Mouse (Mus musculus) forebrain, embryonic 14.5 days (tissue): ENCODE measurements around the gene Mov10l1. TPM values are rescaled to one million over a fixed set of nuclear protein-coding genes. Genes with fewer than 3 reads are reported as not detected.

Source experiments
- ATAC-seq: fragments of 200-750 bp; cut with Nextera tagmentation; 2 replicates; pipeline ENCODE4 v1.8.0; 2017; ENCODE audit warnings: mild to moderate bottlenecking, moderate library complexity
- DNase-seq: peaks from one replicate; pipeline ENCODE4 v3.0.0-alpha.2; 2015; ENCODE audit warnings: low spot score
- H3K27ac ChIP-seq: fragments of 300-500 bp; sonication (generic); 2 replicates; pipeline ENCODE4 v1.5.1; 2014; ENCODE audit warnings: low read depth, mild to moderate bottlenecking, control low read depth, low read length, moderate library complexity
- H3K27me3 ChIP-seq: fragments of 300-500 bp; sonication (generic); replicated peaks from 2 replicates; pipeline ENCODE4 v1.6.1; 2014; ENCODE audit warnings: low read length, control low read depth, mixed read lengths; ENCODE audit not compliant: control insufficient read depth, insufficient read depth
- H3K36me3 ChIP-seq: fragments of 300-500 bp; sonication (generic); 2 replicates; pipeline ENCODE4 v1.6.1; 2014; ENCODE audit warnings: low read length, control low read depth; ENCODE audit not compliant: control insufficient read depth, insufficient read depth
- H3K4me1 ChIP-seq: fragments of 300-500 bp; sonication (generic); 2 replicates; pipeline ENCODE4 v1.6.1; 2014; ENCODE audit warnings: antibody characterized with exemption, low read length, control low read depth; ENCODE audit not compliant: control insufficient read depth, insufficient read depth
- H3K4me2 ChIP-seq: fragments of 300-500 bp; sonication (generic); 2 replicates; pipeline ENCODE4 v1.6.1; 2014; ENCODE audit warnings: mild to moderate bottlenecking, control low read depth, low read length
- H3K4me3 ChIP-seq: fragments of 300-500 bp; sonication (generic); 2 replicates; pipeline ENCODE4 v1.5.1; 2014; ENCODE audit warnings: low read depth, low read length, control low read depth
- H3K9ac ChIP-seq: fragments of 300-500 bp; sonication (generic); 2 replicates; pipeline ENCODE4 v1.6.1; 2014; ENCODE audit warnings: mild to moderate bottlenecking, low read length, control low read depth, moderate library complexity
- H3K9me3 ChIP-seq: fragments of 300-500 bp; sonication (generic); replicated peaks from 2 replicates; pipeline ENCODE4 v1.6.1; 2016; ENCODE audit warnings: low read length, control low read depth, mixed read lengths; ENCODE audit not compliant: control insufficient read depth
- WGBS: fragments of 180-500 bp; shearing (Covaris S2); extraction: QIAGEN DNeasy Blood & Tissue Kit; methylation state at CpG from one replicate; pipeline ENCODE4 v1.1.7; 2014; 5-methylcytosine and 5-hydroxymethylcytosine counted together
- polyA plus RNA-seq: library from polyadenylated mRNA; unstranded; fragments of >200 nt; fragmentation: Nextera tagmentation; extraction: Ambion mirVana; gene quantifications from 2 replicates; pipeline ENCODE4 v1.2.1, GENCODE M21; 2014

Mov10l1 gene
- polyA plus RNA-seq, 1 experiment from 2014 or later: not detected

- ATAC-seq (no peak), DNase-seq (no peak)
- no peaks in the 10 kb centered on the region for H3K36me3 ChIP-seq
- WGBS: 78% methylated on average over 8 of the region's 8 CpGs
- no peaks in the 10 kb centered on the region for H3K27me3 ChIP-seq
- H3K4me2 ChIP-seq: no peak overlapping the region
- no peak overlapping the region for H3K27ac ChIP-seq
- H3K4me3 ChIP-seq: no peak overlapping the region
- H3K9me3 ChIP-seq: no peaks in the 10 kb centered on the region
- no peak overlapping the region for H3K9ac ChIP-seq
- H3K4me1 ChIP-seq: no peaks in the 10 kb centered on the region
Observed at GRCm38 (mm10) chr15:88998636-88999035, 15.9 kb downstream of the Mov10l1 start.

DNA sequence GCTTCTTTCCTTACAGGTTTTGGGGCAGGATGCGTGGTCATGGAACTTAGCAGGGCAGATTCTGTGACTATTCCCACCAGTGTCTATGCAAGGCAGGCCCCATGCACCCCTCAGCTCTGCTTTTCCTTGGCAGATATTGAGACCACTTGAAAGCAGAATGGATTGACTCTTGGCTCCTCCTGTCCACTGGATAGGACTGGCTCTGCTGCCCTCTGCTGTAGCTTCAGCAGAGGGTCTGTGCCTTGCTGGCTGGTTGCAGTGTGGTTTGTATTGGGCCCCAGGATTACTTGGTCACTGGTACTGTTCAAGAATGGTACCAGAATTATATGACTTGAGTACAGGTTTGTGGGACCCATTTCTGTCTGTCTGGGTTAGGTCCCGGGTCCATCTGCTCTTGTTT, 16.4 kb downstream of the Mov10l1 start:
- ATAC-seq (no peak), DNase-seq (peak; percentile 22)
- H3K9me3 ChIP-seq: no peaks in the 10 kb centered on the region
- H3K27ac ChIP-seq: no peak overlapping the region
- WGBS: 79% methylated on average over 2 of the region's 2 CpGs
- no peak overlapping the region for H3K4me3 ChIP-seq
- no peaks in the 10 kb centered on the region for H3K4me1 ChIP-seq
- H3K9ac ChIP-seq: no peak overlapping the region
- no peaks in the 10 kb centered on the region for H3K36me3 ChIP-seq
- no peaks in the 10 kb centered on the region for H3K27me3 ChIP-seq
- no peak overlapping the region for H3K4me2 ChIP-seq

- DNase-seq (no peak), ATAC-seq (no peak)
- H3K27ac ChIP-seq: no peak overlapping the region
- no peaks in the 10 kb centered on the region for H3K27me3 ChIP-seq
- 74% methylated on average over 2 of the region's 2 CpGs for WGBS
- no peaks in the 10 kb centered on the region for H3K36me3 ChIP-seq
- no peak overlapping the region for H3K4me3 ChIP-seq
- H3K9me3 ChIP-seq: no peaks in the 10 kb centered on the region
- no peak overlapping the region for H3K9ac ChIP-seq
- H3K4me2 ChIP-seq: no peak overlapping the region
- H3K4me1 ChIP-seq: no peaks in the 10 kb centered on the region
Observed at GRCm38 (mm10) chr15:89000367-89000766, 17.7 kb downstream of the Mov10l1 start.

DNA sequence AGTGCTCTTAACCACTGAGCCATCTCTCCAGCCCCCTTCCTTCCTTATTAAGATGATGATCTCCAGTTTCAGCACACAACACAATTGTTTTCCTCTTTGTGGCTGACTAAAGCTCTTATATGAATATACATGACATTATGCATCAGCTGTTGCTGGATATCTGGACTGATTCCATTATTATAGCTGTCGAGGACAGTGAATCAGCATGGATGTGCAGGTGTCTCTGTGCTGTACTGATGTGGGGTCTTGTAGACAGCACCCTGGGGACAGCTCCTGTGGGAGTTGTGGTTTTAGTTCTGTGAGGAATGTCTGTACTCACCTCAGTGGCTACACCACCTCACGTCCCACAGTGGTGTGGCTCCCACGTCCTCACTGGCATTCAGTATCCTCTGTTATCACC, 18.5 kb downstream of the Mov10l1 start:
- Histone ChIP-seq H3K4me3 (no peak overlapping the region), H3K4me1 (no peaks in the 10 kb centered on the region), H3K4me2 (no peak overlapping the region), H3K27me3 (no peaks in the 10 kb centered on the region), H3K9me3 (no peaks in the 10 kb centered on the region), H3K36me3 (no peaks in the 10 kb centered on the region), H3K27ac (no peak overlapping the region), H3K9ac (no peak overlapping the region)
- WGBS: 74% methylated on average over 3 of the region's 3 CpGs
- no peak for ATAC-seq
- no peak for DNase-seq

GRCm38 (mm10) chr15:89007002-89007401, 24.3 kb downstream of the Mov10l1 start:
- Histone ChIP-seq H3K4me3 (no peak overlapping the region), H3K36me3 (no peaks in the 10 kb centered on the region), H3K27me3 (no peaks in the 10 kb centered on the region), H3K4me1 (no peaks in the 10 kb centered on the region), H3K4me2 (no peak overlapping the region), H3K9ac (no peak overlapping the region), H3K9me3 (no peaks in the 10 kb centered on the region), H3K27ac (no peak overlapping the region)
- DNase-seq (no peak), ATAC-seq (no peak)
- WGBS: 96% methylated on average over 7 of the region's 7 CpGs

DNA sequence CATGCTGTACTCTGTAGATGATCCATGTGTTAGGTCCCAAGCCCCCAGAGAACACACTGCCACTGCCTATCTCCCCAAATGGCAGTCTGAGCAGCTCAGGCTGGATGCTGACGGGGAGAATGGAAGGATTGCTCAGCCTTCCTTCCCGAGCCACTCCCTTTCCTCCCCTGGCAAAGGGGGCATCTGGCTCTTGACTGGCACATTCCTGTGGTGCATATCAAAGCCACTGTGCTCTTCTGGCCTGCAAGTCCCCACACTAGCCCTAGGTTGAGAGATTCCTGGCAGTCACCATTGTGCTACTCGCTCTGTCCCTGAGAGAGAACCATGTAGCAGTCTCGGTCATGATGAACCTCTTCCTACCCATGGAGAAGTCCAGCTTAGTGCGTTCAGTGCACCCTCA, 25.1 kb downstream of the Mov10l1 start:
- ATAC-seq: no peak
- Histone ChIP-seq H3K4me1 (no peaks in the 10 kb centered on the region), H3K27me3 (no peaks in the 10 kb centered on the region), H3K9ac (no peak overlapping the region), H3K36me3 (no peaks in the 10 kb centered on the region), H3K4me2 (no peak overlapping the region), H3K27ac (no peak overlapping the region), H3K4me3 (no peak overlapping the region), H3K9me3 (no peaks in the 10 kb centered on the region)
- DNase-seq: no peak
- 85% methylated on average over 5 of the region's 5 CpGs for WGBS

DNA sequence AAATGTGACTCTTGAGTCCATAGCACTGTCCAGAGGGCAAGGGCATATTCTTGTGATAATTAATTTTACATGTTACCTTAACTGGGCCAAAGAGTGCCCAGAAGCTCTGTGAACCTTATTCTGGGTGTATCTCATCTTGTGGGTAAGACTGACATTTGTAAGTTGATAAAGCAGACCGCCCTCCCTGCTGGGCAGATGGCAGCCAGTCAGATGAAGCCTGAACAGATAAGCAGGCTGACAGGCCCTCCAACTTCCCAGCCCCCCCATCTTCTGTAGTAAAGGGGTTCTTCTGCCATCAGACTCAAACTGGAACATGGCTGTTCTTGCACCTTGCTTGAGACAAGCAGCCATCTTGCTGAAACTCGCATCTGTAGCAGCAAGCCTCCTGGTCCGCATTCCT, 34.0 kb downstream of the Mov10l1 start:
- Histone ChIP-seq H3K4me1 (no peaks in the 10 kb centered on the region), H3K9ac (no peak overlapping the region), H3K4me2 (no peak overlapping the region), H3K27ac (no peak overlapping the region), H3K9me3 (no peaks in the 10 kb centered on the region), H3K4me3 (no peak overlapping the region), H3K27me3 (no peaks in the 10 kb centered on the region), H3K36me3 (no peaks in the 10 kb centered on the region)
- DNase-seq (no peak), ATAC-seq (no peak)
- WGBS: 91% methylated on average over 3 of the region's 3 CpGs

GRCm38 (mm10) chr15:89020085-89020484, 37.4 kb downstream of the Mov10l1 start:
- Histone ChIP-seq H3K9ac (no peak overlapping the region), H3K4me1 (no peaks in the 10 kb centered on the region), H3K9me3 (no peaks in the 10 kb centered on the region), H3K4me3 (no peak overlapping the region), H3K27ac (no peak overlapping the region), H3K4me2 (no peak overlapping the region), H3K27me3 (no peaks in the 10 kb centered on the region), H3K36me3 (no peaks in the 10 kb centered on the region)
- DNase-seq (no peak), ATAC-seq (no peak)
- WGBS: 82% methylated on average over 7 of the region's 7 CpGs

- Histone ChIP-seq H3K27me3 (no peaks in the 10 kb centered on the region), H3K9me3 (no peaks in the 10 kb centered on the region), H3K36me3 (no peaks in the 10 kb centered on the region), H3K4me2 (no peak overlapping the region), H3K27ac (no peak overlapping the region), H3K9ac (no peak overlapping the region), H3K4me1 (no peaks in the 10 kb centered on the region), H3K4me3 (no peak overlapping the region)
- ATAC-seq (no peak), DNase-seq (no peak)
- 85% methylated on average over 7 of the region's 7 CpGs for WGBS
Observed at GRCm38 (mm10) chr15:89020492-89020891, 37.8 kb downstream of the Mov10l1 start.
